Mouse (Mus musculus): ENCODE data around the gene Hoxc8.

The Hoxc8 gene

DNA sequence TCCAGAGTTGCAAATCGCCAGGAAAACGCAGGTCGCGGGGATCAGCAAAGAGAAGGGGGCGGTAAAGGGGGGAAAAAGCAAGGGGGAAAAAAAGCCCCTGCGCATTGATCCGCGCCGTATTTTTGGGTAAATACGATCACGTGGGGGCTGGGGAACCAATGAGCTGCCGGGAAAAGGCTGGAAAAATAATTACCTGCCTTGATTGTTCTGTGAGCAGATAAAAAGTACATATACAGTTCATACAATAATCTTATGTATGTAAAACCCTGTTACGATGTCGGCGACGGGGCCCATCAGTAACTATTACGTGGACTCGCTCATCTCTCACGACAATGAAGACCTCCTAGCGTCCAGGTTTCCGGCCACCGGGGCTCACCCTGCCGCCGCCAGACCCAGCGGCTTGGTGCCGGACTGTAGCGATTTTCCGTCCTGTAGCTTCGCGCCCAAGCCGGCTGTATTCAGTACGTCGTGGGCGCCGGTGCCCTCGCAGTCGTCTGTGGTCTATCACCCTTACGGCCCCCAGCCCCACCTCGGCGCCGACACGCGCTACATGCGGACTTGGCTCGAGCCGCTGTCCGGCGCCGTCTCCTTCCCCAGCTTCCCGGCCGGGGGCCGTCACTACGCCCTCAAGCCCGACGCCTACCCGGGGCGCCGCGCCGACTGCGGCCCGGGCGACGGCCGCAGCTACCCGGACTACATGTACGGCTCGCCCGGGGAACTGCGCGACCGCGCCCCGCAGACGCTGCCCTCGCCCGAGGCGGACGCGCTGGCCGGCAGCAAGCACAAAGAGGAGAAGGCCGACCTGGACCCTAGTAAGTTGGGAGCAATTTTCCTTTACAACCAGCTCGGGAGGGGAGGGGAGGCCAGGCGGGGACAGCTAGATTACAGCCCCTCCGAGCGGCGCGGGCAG, 8.8 kb upstream of the Hoxc8 start:
- DNase-seq (ENCODE audit: low read depth): no peak

DNA sequence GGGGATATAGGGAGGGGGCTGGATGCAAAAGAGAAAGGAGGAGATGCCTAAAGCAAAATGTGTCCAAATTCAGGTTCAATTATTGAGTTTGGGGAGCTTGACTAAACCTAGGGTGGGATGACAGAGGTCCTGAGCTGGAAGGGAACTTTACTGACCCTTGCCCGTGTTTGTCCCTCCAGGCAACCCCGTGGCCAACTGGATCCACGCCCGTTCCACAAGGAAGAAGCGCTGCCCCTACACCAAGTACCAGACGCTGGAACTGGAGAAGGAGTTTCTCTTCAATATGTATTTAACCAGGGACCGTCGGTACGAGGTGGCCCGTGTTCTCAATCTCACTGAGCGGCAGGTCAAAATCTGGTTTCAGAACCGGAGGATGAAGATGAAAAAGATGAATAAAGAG, 6.7 kb upstream of the Hoxc8 start:
- DNase-seq (ENCODE audit: low read depth): no peak

DNA sequence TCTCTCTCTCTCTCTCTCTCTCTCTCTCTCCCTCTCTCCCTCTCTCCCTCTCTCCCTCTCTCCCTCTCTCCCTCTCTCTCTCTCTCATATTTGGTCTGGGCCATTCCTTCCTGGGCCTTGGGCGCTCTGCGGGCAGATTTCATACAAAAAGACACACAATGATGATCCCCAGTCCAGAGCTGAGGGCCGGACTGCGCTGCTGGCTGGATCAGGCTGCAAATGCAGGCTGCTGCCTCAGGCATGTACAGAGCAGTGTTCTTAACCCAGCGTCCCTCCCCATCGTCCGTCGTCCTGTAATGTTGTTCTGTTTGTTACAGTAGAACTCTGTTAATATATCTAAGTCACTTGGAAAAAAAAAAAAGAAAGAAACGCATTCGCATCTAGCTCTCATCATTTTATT, 5.9 kb upstream of the Hoxc8 start:
- no peak for DNase-seq (ENCODE audit: low read depth)

DNA sequence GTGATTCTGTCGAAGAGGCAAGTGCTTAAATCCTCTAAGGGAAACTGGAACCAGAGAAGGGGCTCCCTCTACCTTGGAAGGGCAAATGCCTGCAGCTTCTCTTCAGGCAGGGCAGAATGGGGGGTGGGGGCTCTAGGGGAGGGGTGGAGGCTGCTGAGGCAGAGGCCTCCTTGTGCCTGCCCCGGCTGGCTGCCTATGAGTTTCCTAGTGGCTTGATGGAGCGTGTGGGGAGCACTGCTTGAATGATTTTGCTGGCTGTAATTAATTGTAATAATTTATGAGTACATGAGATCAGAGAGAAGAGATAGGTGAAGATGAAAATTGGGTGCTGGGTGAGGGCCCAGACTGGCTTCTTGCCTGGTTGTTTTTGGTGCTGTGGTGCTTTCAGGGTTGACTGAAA, 5.5 kb upstream of the Hoxc8 start:
- DNase-seq (ENCODE audit: low read depth): no peak

DNA sequence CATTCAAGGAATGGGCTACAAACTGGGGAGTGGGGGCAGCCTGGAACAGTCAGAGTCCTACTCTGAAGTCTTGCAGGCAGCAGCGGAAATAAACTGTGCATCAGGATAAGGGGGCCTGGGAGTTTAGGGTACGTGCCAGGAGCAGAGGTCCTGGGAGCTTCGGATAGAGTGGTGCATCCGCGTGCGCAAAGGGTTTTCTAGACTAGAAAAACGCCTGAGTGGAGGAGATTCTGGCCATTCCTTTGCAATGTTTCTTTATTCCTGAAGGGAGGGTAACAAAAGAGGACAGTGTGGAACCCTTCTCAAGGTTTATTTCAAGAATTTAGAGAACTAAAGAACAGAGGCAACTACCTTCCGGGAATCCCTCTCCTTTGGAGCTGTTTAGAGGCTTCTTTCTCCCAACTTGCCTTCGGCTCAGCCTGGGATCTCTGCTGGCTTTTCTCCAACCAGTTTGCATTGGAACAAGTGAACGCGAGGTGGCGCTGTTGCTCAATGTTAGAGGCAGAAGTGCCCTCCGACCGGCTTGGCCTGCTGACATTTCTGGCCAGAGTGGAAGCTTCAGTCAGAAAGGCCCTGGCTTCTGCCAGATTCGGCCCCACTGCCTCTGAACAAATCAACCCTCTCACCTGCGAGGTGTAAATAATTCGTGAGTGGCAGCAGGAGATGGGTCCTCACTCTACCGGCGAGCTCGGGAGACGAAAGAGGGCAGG, 3.1 kb upstream of the Hoxc8 start:
- DNase-seq (ENCODE audit: low read depth): peak; percentile 65

DNA sequence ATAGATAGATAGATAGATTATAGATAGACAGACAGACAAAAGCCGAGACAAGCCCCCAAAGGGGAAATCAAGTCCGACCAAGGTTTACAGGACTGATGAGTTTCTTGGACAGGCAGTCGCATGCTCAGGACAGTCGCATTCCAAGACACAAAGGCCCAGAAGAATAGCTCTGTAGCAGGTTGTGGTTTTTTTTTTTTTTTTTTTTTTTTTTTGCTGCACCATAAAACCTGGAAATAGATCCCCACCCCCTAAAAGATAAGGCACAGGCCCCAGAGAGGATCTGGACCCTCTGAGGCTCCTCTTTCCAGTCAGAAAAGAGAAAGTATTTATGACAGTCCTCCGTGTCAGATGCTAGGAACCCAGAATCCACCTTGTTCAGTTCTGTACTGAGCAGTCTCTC, 2.3 kb upstream of the Hoxc8 start:
- DNase-seq (ENCODE audit: low read depth): no peak

DNA sequence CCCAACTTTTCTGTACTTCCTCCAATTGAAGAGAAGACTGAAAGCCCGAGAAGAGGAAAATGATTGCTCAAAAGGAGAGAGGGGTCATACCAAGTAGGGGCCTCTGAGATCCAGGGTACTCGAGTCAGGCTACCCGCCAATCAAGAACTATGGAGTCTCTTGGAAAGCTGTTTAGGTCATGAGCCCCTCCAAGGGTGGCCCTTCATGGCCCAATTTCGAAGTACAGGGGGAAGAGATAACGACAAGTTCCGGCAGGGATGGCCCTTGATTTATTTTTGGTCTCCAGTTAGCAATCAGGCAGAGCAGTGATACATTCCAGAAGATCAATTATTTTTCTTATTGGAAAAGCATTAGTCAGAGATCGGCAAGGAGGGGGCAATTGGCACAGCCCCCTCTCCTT, 1.4 kb downstream of the Hoxc8 start:
- no peak for DNase-seq (ENCODE audit: low read depth)

DNA sequence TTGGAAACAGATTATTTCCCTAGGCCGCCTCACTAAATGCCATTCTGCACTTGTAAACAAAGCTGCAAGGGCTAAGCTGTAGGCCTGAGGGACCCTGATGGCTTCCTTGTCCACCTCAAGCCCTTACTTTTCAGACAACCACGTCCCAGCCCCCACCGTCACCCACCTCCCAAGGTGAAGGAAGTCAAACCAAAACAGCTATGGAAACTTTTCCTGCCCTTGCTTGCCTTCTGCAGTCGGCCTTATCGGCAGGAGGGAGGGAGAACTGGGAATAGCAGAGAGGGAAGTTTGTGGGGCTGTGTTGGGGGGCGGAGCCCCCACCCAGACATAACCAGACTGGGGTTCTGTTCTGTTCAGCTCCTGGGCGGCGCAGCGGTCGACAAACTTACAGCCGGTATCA, 1.8 kb downstream of the Hoxc8 start:
- DNase-seq (ENCODE audit: low read depth): no peak

DNA sequence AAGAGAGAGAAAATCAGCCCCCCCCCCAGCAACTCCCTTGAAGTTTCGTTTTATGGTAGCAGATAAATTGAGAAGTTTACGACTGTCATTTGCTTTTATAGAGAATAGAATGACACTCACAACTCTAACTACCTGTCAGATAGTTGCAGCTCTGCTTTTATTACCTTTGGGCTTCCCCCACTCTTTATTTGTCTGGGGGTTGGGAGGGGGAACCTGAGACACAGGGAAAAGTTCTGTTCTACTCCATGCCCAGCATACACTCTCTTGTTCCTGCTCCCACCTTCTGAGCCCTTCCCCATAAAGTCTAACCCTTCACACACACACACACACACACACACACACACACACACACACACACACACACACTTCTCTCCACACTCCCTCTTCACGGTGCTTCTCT, 2.5 kb downstream of the Hoxc8 start:
- DNase-seq (ENCODE audit: low read depth): no peak

DNA sequence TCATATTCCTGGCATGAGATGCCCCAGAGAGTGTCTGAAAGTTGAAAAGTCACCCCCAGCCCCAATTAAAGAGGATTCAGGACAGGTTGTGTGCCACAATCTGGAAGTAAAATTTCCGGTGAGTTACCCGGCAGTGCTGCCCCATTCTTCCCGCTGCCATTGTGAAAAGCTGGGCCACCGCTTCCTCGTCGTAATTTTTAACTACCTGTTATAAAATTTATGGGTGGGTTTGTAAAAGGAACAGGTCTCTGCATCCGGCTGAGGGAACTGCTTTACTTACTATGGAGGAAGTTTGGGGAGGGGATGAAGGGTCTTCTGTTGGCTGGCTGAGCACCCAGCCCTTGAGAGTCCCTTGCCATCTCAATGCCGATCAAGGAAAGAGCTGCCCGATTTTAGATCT, 6.1 kb downstream of the Hoxc8 start:
- no peak for DNase-seq (ENCODE audit: low read depth)

DNA sequence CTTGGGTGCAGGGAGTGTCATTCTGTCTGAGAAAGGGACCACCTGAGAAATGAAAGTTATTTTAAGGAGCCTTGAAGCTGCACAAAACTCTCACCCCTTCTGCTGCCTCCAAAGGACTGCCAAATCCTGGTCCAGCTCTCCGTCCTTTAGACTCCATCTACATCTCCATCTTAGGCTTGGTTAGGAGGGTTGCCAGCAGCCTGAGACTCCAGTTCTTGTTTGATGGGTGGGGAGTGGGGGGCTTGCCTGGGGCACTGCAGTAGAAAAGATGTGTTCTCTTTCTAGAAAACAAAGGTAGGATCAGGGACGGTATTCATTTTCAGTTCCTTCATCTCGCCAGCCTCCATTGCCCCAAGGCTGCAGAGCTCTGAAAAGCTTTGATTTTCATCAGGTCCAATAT, 7.0 kb downstream of the Hoxc8 start:
- no peak for DNase-seq (ENCODE audit: low read depth)

DNA sequence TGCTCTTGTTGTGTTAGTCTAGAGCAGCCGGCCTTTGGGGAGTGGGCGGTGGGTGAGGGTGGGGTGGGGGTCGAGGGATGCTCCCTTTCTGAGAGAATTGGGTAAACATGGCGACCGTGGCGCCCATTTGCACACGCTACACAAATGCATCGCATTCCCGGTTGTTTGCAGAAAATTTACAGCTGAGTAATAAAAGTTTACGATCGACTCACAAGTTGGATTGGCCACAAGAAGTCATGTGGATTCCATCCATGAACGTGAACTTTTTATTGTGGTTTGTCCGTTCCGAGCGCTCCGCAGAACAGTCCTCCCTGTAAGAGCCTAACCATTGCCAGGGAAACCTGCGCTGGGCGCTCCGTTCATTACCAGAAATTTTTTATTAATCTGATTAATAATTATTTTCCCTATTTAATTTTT, 7.5 kb downstream of the Hoxc8 start, which contains the start of gene Hoxc6:
Gene Hoxc6, plus strand, starts transcription at position 319 of the 417 bp plus-strand sequence.
- DNase-seq (ENCODE audit: low read depth): no peak

DNA sequence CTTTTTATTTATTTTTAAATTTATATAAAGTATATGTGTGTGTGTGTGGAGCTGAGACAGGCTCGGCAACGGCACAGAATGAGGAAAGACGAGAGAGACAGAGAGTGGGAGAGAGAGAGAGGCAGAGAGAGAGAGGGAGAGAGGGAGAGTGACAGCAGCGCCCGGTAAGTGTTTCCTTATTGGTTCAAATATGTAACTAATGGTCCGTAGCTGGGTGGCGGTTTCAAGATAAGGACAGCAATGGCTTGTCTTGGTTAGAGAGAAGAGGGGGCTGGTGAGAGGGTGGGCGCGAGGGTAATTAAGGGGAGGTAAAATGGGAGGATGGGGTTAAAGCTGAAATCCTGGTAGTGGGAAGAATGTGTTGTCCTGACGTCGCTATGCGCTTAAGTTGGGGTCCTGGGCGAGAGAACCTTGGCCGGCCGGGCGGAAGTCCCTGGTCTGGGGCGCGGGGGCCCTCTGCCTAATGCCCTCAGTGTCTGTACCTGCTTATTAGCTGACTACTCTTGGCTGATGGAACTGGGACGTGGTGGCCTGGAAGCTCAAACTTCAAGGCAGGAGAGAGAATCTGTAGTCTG, 8.3 kb downstream of the Hoxc8 start:
- DNase-seq (ENCODE audit: low read depth): no peak

DNA sequence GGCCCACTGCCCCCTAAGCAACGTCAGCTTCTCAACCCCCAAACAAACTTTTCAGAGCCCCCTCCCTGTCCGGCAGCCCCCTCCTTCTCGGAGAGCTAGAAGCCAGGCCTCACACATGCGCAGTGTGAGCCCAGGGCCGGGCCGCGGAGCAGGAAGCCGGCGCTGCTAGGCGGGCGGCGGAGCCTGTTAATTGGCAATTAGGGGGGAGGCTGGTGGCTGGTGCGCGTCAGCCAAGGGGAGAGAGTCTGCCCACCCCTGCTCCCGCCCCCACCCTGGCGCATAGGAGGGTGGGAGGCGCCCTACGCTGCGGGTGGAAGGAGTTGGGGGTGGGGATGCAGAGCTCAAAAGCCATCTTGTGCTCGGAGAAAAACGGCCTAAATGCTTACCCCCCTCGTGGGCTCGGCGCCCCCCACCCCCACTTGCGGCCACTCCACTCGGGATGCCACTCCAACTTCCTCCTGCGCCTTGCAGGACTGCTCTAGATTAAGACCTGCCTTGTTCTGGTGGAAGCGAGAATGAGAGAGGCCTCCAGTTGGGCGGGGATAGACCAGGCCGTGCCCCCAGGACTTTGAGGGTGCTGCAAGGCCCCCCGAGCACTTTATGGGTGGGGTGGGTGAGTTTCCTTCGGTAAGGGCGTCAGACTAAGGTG, 8.9 kb downstream of the Hoxc8 start:
- DNase-seq (ENCODE audit: low read depth): no peak

DNA sequence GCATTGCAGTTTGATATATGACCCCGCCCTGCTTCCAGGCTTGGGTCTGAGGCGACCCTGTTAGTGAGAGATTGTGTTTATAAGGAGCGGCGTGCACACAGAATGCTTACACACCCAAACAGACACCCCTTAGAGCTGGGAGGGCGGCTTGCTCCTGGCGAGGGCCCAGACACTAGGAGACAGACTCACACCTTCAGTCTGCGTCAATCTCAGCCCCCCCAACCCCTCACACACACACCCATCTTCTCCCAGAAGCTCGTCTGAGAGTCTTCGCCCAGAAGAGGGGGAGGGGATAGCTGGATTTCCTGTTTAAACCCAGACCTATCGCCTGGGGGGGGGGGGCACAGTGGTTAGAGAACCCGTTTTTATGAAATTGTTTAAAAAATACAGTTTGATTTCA, 9.5 kb downstream of the Hoxc8 start:
- DNase-seq (ENCODE audit: low read depth): no peak

DNA sequence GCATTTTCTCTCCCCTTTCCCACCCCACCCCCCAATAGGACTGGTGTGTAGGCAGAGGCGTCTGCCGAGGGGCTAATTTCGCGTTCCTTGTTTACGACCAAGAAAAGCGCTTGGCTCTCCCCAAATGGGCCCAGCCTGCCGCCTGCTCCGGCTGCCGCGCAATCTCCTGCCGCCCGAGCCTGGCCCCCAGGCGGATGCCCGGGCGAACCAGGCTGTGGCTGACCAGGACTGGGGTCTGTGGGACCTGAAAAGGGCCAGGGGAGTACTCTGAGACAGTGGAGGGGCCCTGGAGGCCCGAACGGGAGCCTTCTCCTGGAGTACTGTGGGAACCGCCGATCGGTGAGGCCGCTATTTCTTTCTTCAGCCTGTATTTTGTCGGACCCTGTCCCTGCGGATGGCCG, 10.1 kb downstream of the Hoxc8 start:
- no peak for DNase-seq (ENCODE audit: low read depth)

DNA sequence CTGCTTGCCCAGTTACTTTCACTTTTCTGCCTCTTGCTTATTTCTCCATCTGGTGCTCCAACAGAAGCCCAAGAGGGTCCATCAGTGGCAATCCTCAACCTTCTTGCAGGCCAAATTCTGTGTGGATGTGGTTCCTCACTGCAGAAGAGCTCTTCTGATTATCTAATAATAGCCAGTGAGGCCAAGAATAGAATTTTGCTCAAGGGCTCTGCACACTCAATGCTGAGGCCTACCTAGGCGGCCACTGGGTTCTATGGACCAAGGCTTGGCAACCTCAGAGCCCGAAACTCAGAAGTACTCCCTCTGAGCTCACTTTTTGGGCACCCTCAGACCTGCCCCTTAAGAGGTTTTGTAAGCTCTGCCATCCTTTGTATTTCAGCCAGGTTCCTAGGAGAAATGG, 11.0 kb downstream of the Hoxc8 start:
- no peak for DNase-seq (ENCODE audit: low read depth)

DNA sequence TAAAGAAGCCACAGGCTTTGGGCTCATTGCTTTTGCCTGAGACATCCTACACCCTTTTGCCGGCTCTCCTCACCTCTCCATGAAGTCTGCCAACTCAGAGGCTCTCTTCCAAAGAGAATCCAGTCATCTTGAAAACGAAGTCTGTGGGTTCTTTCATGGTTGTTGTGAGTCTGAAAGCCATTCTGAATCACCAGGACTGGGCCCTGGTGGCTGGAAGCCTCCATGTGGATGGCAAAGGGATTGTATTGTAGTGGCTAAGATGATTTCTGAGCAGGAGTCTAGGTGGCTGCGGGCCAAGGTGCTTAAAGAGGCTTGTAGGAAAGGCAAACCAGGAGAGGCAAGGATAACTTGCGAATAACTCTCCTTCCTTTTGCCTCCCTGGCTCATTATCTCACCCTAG, 11.7 kb downstream of the Hoxc8 start:
- no peak for DNase-seq (ENCODE audit: low read depth)

DNA sequence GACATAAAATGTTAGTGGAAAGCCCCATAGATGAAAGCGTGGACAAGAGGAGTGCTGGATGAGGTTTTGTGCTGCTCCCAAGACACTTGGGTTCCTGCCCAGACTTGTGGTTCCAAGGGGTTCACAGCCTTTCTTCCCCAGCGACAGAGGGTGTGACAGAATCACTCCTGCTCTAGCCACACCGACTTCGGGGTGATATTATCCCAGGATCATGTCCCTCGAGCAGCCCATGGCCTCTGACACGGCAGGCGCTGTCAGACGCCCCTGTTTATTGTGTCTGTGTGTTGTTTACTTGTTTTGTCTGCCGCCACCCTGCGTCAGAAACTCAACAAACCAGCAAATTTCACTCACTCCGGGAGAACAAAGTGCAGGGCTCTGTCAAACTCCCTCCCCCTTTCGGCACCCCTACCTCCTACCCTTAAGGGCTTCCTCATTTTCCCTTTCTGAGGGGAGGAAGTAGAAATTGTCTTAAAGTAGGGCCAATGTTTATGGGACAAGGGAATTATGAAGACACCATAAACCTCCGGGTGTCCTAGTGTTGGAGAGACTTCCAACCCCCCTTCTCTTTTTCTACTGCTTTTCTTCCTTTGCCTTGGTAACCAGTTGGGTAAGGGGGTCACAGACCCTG, 12.5 kb downstream of the Hoxc8 start:
- no peak for DNase-seq (ENCODE audit: low read depth)

DNA sequence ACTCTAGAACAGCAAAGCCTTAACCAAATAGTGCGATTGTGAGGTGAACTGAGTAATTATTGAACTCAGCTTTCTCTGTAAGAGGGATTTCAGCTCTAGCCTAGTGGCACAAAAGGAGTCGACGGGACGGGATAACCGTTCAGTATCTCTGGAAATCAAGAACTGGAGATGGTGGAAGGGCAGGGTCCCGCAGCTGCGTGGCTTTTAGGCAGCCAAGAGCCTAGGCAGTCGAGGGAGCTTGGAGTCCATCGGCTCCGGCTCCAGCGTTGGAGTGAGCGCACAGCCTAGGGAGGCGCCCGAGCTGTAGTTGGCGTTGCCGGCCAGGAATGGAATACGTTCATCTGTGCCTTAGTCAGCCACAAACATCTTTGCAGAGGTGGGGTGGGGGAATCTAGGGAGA, 14.9 kb downstream of the Hoxc8 start:
- DNase-seq (ENCODE audit: low read depth): no peak

DNA sequence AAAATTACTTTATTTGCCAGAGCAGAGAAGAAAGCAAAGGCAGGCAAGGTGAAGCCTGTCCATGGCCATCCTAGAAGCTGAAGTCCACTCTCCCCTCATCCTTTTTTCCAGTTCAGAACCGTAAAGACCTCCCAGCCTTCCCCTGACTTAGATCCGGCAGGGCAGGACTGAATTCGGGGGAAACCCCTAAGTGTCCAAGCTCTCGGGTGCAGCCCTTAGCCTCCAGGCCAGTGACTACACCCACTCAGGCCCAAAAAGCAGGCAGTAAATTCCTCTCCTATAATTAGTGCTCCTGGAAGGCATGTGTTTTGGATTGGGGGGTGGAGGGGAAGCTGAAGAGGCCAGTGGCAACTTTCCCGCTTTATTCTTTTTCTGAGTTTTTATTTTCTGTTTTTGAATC, 15.4 kb downstream of the Hoxc8 start:
- DNase-seq (ENCODE audit: low read depth): no peak

DNA sequence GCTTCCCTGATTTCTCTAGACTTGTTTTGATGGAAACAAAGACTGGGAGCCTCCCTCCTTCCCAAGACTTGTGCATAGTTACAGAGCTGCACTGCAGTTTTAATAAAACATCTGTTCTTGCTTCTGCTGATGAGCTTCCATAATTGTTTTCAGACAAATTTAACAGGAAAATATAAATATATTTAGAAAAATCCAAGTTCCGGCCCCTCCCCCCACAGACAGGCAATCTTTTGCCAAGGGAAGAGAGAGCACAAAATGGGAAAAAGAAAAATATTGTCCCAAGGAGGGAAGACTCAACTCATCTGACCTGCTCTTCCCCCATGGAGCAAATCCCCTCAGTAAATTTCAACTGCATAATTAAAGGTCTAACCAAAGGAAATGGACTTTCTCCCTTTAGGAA, 15.9 kb downstream of the Hoxc8 start:
- DNase-seq (ENCODE audit: low read depth): no peak

All from c-Kit-positive CD71-positive TER-119-negative erythroid progenitor cells, embryonic 14.5 days (primary cell).